Mouse (Mus musculus) liver, postnatal 0 days (tissue): ENCODE measurements at regions not wholly inside any gene's neighbourhood (a gene's known extent, or its start where the extent isn't known, plus 50 kb on each side); places are given as distances from the start of the nearest gene placed in this dataset.

Experiments
- ATAC-seq: fragments of 200-750 bp; cut with Nextera tagmentation; 2 replicates; pipeline ENCODE4 v1.8.0; 2017; ENCODE audit warnings: mild to moderate bottlenecking, moderate library complexity
- DNase-seq: peaks from one replicate; pipeline ENCODE4 v3.0.0-alpha.2; 2016
- H3K27ac ChIP-seq: fragments of 300-500 bp; sonication (generic); 2 replicates; pipeline ENCODE4 v1.5.1; 2014; ENCODE audit warnings: antibody characterized with exemption, moderate library complexity, mild to moderate bottlenecking, low read depth
- H3K27me3 ChIP-seq: fragments of 300-500 bp; sonication (generic); 2 replicates; pipeline ENCODE4 v1.6.1; 2014; ENCODE audit warnings: low read length, control low read depth, mixed read lengths; ENCODE audit not compliant: insufficient read depth
- H3K36me3 ChIP-seq: fragments of 300-500 bp; sonication (generic); replicated peaks from 2 replicates; pipeline ENCODE4 v1.6.1; 2014; ENCODE audit warnings: mild to moderate bottlenecking, control low read depth, low read length, moderate library complexity, mixed read lengths; ENCODE audit not compliant: insufficient read depth
- H3K4me1 ChIP-seq: fragments of 300-500 bp; sonication (generic); 2 replicates; pipeline ENCODE4 v1.6.1; 2014; ENCODE audit warnings: antibody characterized with exemption, mild to moderate bottlenecking, control low read depth; ENCODE audit not compliant: insufficient read depth
- H3K4me2 ChIP-seq: fragments of 300-500 bp; sonication (generic); 2 replicates; pipeline ENCODE4 v1.6.1; 2014; ENCODE audit warnings: low read depth, mild to moderate bottlenecking, low read length, moderate library complexity, mixed read lengths
- H3K4me3 ChIP-seq: fragments of 300-500 bp; sonication (generic); 2 replicates; pipeline ENCODE4 v1.5.1; 2014; ENCODE audit warnings: low read depth, low read length
- H3K9ac ChIP-seq: fragments of 300-500 bp; sonication (generic); replicated peaks from 2 replicates; pipeline ENCODE4 v1.6.1; 2014; ENCODE audit warnings: mild to moderate bottlenecking, moderate library complexity
- H3K9me3 ChIP-seq: fragments of 300-500 bp; sonication (generic); 2 replicates; pipeline ENCODE4 v1.6.1; 2016; ENCODE audit warnings: mild to moderate bottlenecking, control low read depth, low read length, mixed read lengths
- CTCF ChIP-seq: sonication (generic); IDR thresholded peaks from 2 replicates; pipeline ENCODE4 v1.5.1; 2016; ENCODE audit warnings: antibody characterized with exemption, low read depth
- EP300 ChIP-seq: IDR thresholded peaks from 2 replicates; pipeline ENCODE4 v1.6.1; 2016; ENCODE audit warnings: antibody characterized with exemption, low read depth, mild to moderate bottlenecking
- WGBS: fragments of 180-500 bp; shearing (Covaris S2); extraction: QIAGEN DNeasy Blood & Tissue Kit; methylation state at CpG from one replicate; pipeline ENCODE4 v1.1.7; 2014; ENCODE audit not compliant: insufficient replicate concordance; 5-methylcytosine and 5-hydroxymethylcytosine counted together

- ATAC-seq (no peak), DNase-seq (no peak)
- WGBS: 66% methylated on average over 2 of the region's 2 CpGs
- no peak overlapping the region for H3K4me3 ChIP-seq
- H3K9ac ChIP-seq: no peak overlapping the region
- H3K27me3 ChIP-seq: no peaks in the 10 kb centered on the region
- H3K9me3 ChIP-seq: no peaks in the 10 kb centered on the region
- no peaks in the 10 kb centered on the region for H3K4me1 ChIP-seq
- H3K4me2 ChIP-seq: no peak overlapping the region
- H3K36me3 ChIP-seq: no peaks in the 10 kb centered on the region
- no peak overlapping the region for H3K27ac ChIP-seq
- TF ChIP-seq CTCF (no peak), EP300 (no peak)
Measured at GRCm38 (mm10) chr3:103483316-103483715, 91.7 kb upstream of the Syt6 start.

GRCm38 (mm10) chr3:103483762-103484161, 91.3 kb upstream of the Syt6 start:
- Histone ChIP-seq H3K27ac (no peak overlapping the region), H3K4me3 (no peak overlapping the region), H3K36me3 (no peaks in the 10 kb centered on the region), H3K27me3 (no peaks in the 10 kb centered on the region), H3K9ac (no peak overlapping the region), H3K4me2 (no peak overlapping the region), H3K9me3 (no peaks in the 10 kb centered on the region), H3K4me1 (no peaks in the 10 kb centered on the region)
- DNase-seq (no peak), ATAC-seq (no peak)
- TF ChIP-seq EP300: no peak
- no peak for TF ChIP-seq CTCF
- WGBS: 67% methylated on average over 3 of the region's 3 CpGs

- DNase-seq (no peak), ATAC-seq (no peak)
- no peaks in the 10 kb centered on the region for H3K9me3 ChIP-seq
- H3K4me3 ChIP-seq: no peak overlapping the region
- no peak overlapping the region for H3K9ac ChIP-seq
- 52% methylated on average over 4 of the region's 4 CpGs for WGBS
- no peak overlapping the region for H3K27ac ChIP-seq
- no peaks in the 10 kb centered on the region for H3K4me1 ChIP-seq
- no peaks in the 10 kb centered on the region for H3K27me3 ChIP-seq
- H3K36me3 ChIP-seq: no peaks in the 10 kb centered on the region
- TF ChIP-seq CTCF: no peak
- no peak for TF ChIP-seq EP300
- no peak overlapping the region for H3K4me2 ChIP-seq
Measured at GRCm38 (mm10) chr3:103489786-103490185, 85.2 kb upstream of the Syt6 start.

- Histone ChIP-seq H3K9me3 (no peaks in the 10 kb centered on the region), H3K4me2 (no peak overlapping the region), H3K4me3 (no peak overlapping the region), H3K27me3 (no peaks in the 10 kb centered on the region), H3K36me3 (no peaks in the 10 kb centered on the region), H3K4me1 (no peaks in the 10 kb centered on the region), H3K27ac (no peak overlapping the region), H3K9ac (no peak overlapping the region)
- ATAC-seq (no peak), DNase-seq (no peak)
- WGBS: 72% methylated on average over 4 of the region's 4 CpGs
- TF ChIP-seq EP300 (no peak), CTCF (no peak)
Measured at GRCm38 (mm10) chr3:103490966-103491365, 84.1 kb upstream of the Syt6 start.

GRCm38 (mm10) chr3:103492211-103492610, 82.8 kb upstream of the Syt6 start:
- H3K4me1 ChIP-seq: no peaks in the 10 kb centered on the region
- H3K36me3 ChIP-seq: no peaks in the 10 kb centered on the region
- H3K9me3 ChIP-seq: no peaks in the 10 kb centered on the region
- DNase-seq (no peak), ATAC-seq (no peak)
- no peak overlapping the region for H3K27ac ChIP-seq
- H3K4me2 ChIP-seq: no peak overlapping the region
- no peak for TF ChIP-seq EP300
- TF ChIP-seq CTCF: 0 out of 2 replicates have a peak, but pooled peaks have one; percentile 5
- WGBS: 80% methylated on average over 3 of the region's 3 CpGs
- H3K4me3 ChIP-seq: no peak overlapping the region
- H3K9ac ChIP-seq: no peak overlapping the region
- H3K27me3 ChIP-seq: no peaks in the 10 kb centered on the region

- 72% methylated on average over 1 of the region's 1 CpGs for WGBS
- ATAC-seq: no peak
Measured at GRCm38 (mm10) chr3:103493623-103494022, 81.4 kb upstream of the Syt6 start.

GRCm38 (mm10) chr3:103494043-103494442, 81.0 kb upstream of the Syt6 start:
- DNase-seq (no peak), ATAC-seq (no peak)
- Histone ChIP-seq H3K4me3 (no peak overlapping the region), H3K27me3 (no peaks in the 10 kb centered on the region), H3K36me3 (no peaks in the 10 kb centered on the region), H3K4me2 (no peak overlapping the region), H3K4me1 (no peaks in the 10 kb centered on the region), H3K27ac (no peak overlapping the region), H3K9ac (no peak overlapping the region), H3K9me3 (no peaks in the 10 kb centered on the region)
- 62% methylated on average over 3 of the region's 3 CpGs for WGBS
- TF ChIP-seq EP300 (no peak), CTCF (no peak)

More at GRCm38 (mm10) chr3:103493623-103494022, 81.4 kb upstream of the Syt6 start:
- Histone ChIP-seq H3K4me2 (no peak overlapping the region), H3K4me1 (no peaks in the 10 kb centered on the region), H3K9me3 (no peaks in the 10 kb centered on the region), H3K27me3 (no peaks in the 10 kb centered on the region), H3K36me3 (no peaks in the 10 kb centered on the region), H3K27ac (no peak overlapping the region), H3K4me3 (no peak overlapping the region), H3K9ac (no peak overlapping the region)
- TF ChIP-seq EP300 (no peak), CTCF (no peak)
- no peak for DNase-seq
